Mouse (Mus musculus) liver, embryonic 13.5 days (tissue): ENCODE data around the gene Fam216a. TPM values are rescaled to one million over a fixed set of nuclear protein-coding genes. Genes with fewer than 3 reads are reported as not detected.

Experiments
- ATAC-seq: fragments of 200-750 bp; cut with Nextera tagmentation; 2 replicates; pipeline ENCODE4 v1.8.0; 2017; ENCODE audit warnings: low read depth, mild to moderate bottlenecking, moderate number of reproducible peaks, moderate library complexity
- DNase-seq: peaks from one replicate; pipeline ENCODE4 v3.0.0; 2022
- H3K27ac ChIP-seq: fragments of 300-500 bp; sonication (generic); 2 replicates; pipeline ENCODE4 v1.5.1; 2015; ENCODE audit warnings: moderate library complexity, mild to moderate bottlenecking, inconsistent platforms
- H3K27me3 ChIP-seq: fragments of 300-500 bp; sonication (generic); 2 replicates; pipeline ENCODE4 v1.6.1; 2015; ENCODE audit warnings: mild to moderate bottlenecking, inconsistent platforms
- H3K36me3 ChIP-seq: fragments of 300-500 bp; sonication (generic); 2 replicates; pipeline ENCODE4 v1.6.1; 2015; ENCODE audit warnings: mild to moderate bottlenecking, inconsistent platforms
- H3K4me1 ChIP-seq: fragments of 300-500 bp; sonication (generic); replicated peaks from 2 replicates; pipeline ENCODE4 v1.6.1; 2015; ENCODE audit warnings: inconsistent platforms
- H3K4me2 ChIP-seq: fragments of 300-500 bp; sonication (generic); 2 replicates; pipeline ENCODE4 v1.6.1; 2015; ENCODE audit warnings: inconsistent platforms, mild to moderate bottlenecking, moderate library complexity
- H3K4me3 ChIP-seq: fragments of 300-500 bp; sonication (generic); replicated peaks from 2 replicates; pipeline ENCODE4 v1.5.1; 2015; ENCODE audit warnings: mild to moderate bottlenecking, inconsistent platforms
- H3K9ac ChIP-seq: fragments of 300-500 bp; sonication (generic); 2 replicates; pipeline ENCODE4 v1.6.1; 2015; ENCODE audit warnings: mild to moderate bottlenecking, inconsistent platforms
- H3K9me3 ChIP-seq: fragments of 300-500 bp; sonication (generic); replicated peaks from 2 replicates; pipeline ENCODE4 v1.6.1; 2016; ENCODE audit warnings: inconsistent platforms
- WGBS: fragments of 180-500 bp; shearing (Covaris S2); methylation state at CpG from one replicate; pipeline ENCODE4 v1.1.7; 2015; ENCODE audit not compliant: insufficient replicate concordance; 5-methylcytosine and 5-hydroxymethylcytosine counted together
- polyA plus RNA-seq: library from polyadenylated mRNA; unstranded; fragments of >200 nt; fragmentation: Nextera tagmentation; extraction: Ambion mirVana; gene quantifications from 2 replicates; pipeline ENCODE4 v1.2.1, GENCODE M21; 2015

Fam216a gene
- polyA plus RNA-seq, 1 experiment from 2014 or later = 23.4 TPM

- Histone ChIP-seq H3K4me1 (peaks cover 10% of the 10 kb centered on the region; the same call in 1 of the 2 replicates), H3K27me3 (no peaks in the 10 kb centered on the region), H3K4me3 (no peak overlapping the region), H3K4me2 (no peak overlapping the region), H3K27ac (no peak overlapping the region), H3K9me3 (no peaks in the 10 kb centered on the region), H3K9ac (no peak overlapping the region), H3K36me3 (peaks cover 96% of the 10 kb centered on the region)
- 87% methylated on average over 13 of the region's 13 CpGs for WGBS
- no peak for DNase-seq
- ATAC-seq = no peak
Measured at GRCm38 (mm10) chr5:122402160-122402559, 30.0 kb upstream of the Fam216a start.

- H3K36me3 ChIP-seq = peaks cover 95% of the 10 kb centered on the region
- H3K9ac ChIP-seq = no peak overlapping the region
- H3K27ac ChIP-seq = no peak overlapping the region
- peaks cover 10% of the 10 kb centered on the region; the same call in 1 of the 2 replicates for H3K4me1 ChIP-seq
- H3K4me3 ChIP-seq = no peak overlapping the region
- no peak overlapping the region for H3K4me2 ChIP-seq
- ATAC-seq (0 out of 2 replicates have a peak, but pooled peaks have one; percentile 38), DNase-seq (peak; percentile 34)
- 38% methylated on average over 8 of the region's 8 CpGs for WGBS
- no peaks in the 10 kb centered on the region for H3K27me3 ChIP-seq
- H3K9me3 ChIP-seq = no peaks in the 10 kb centered on the region
Measured at GRCm38 (mm10) chr5:122401303-122401640, 29.1 kb upstream of the Fam216a start.

- Histone ChIP-seq H3K36me3 (peaks cover 90% of the 10 kb centered on the region), H3K4me3 (no peak overlapping the region), H3K27ac (no peak overlapping the region), H3K27me3 (no peaks in the 10 kb centered on the region), H3K9me3 (no peaks in the 10 kb centered on the region), H3K4me2 (no peak overlapping the region), H3K9ac (no peak overlapping the region), H3K4me1 (peaks cover 10% of the 10 kb centered on the region; the same call in 1 of the 2 replicates)
- ATAC-seq (no peak), DNase-seq (no peak)
- WGBS = 77% methylated on average over 18 of the region's 18 CpGs
Measured at GRCm38 (mm10) chr5:122400628-122401302, 28.6 kb upstream of the Fam216a start.

- H3K36me3 ChIP-seq = peaks cover 84% of the 10 kb centered on the region
Measured at GRCm38 (mm10) chr5:122399871-122400270, 27.7 kb upstream of the Fam216a start.

GRCm38 (mm10) chr5:122397495-122397894, 25.3 kb upstream of the Fam216a start:
- Histone ChIP-seq H3K4me3 (no peak overlapping the region), H3K27me3 (no peaks in the 10 kb centered on the region), H3K9me3 (no peaks in the 10 kb centered on the region), H3K4me2 (no peak overlapping the region), H3K9ac (no peak overlapping the region), H3K27ac (no peak overlapping the region), H3K36me3 (peaks cover 66% of the 10 kb centered on the region), H3K4me1 (peaks cover 24% of the 10 kb centered on the region)
- no peak for ATAC-seq
- 84% methylated on average over 8 of the region's 8 CpGs for WGBS
- no peak for DNase-seq

More at GRCm38 (mm10) chr5:122399871-122400270, 27.7 kb upstream of the Fam216a start:
- Histone ChIP-seq H3K27ac (no peak overlapping the region), H3K9ac (no peak overlapping the region), H3K4me2 (no peak overlapping the region), H3K9me3 (no peaks in the 10 kb centered on the region), H3K4me3 (no peak overlapping the region), H3K4me1 (peaks cover 10% of the 10 kb centered on the region; the same call in 1 of the 2 replicates), H3K27me3 (no peaks in the 10 kb centered on the region)
- no peak for ATAC-seq
- WGBS = 86% methylated on average over 8 of the region's 8 CpGs
- DNase-seq = no peak

- no peaks in the 10 kb centered on the region for H3K9me3 ChIP-seq
- no peak overlapping the region for H3K4me3 ChIP-seq
- ATAC-seq = no peak
- DNase-seq = no peak
- no peak overlapping the region; the same call in 1 of the 2 replicates for H3K27ac ChIP-seq
- H3K9ac ChIP-seq = no peak overlapping the region
- no peak overlapping the region for H3K4me2 ChIP-seq
- no peaks in the 10 kb centered on the region for H3K27me3 ChIP-seq
- H3K4me1 ChIP-seq = peaks cover 25% of the 10 kb centered on the region
- 62% methylated on average over 10 of the region's 10 CpGs for WGBS
- peaks cover 59% of the 10 kb centered on the region for H3K36me3 ChIP-seq
Measured at GRCm38 (mm10) chr5:122396791-122397190, 24.6 kb upstream of the Fam216a start.

- no peak overlapping the region for H3K9ac ChIP-seq
- peaks cover 34% of the 10 kb centered on the region for H3K36me3 ChIP-seq
- H3K4me1 ChIP-seq = peaks cover 31% of the 10 kb centered on the region
- no peak overlapping the region for H3K27ac ChIP-seq
- no peak overlapping the region for H3K4me2 ChIP-seq
- no peaks in the 10 kb centered on the region for H3K27me3 ChIP-seq
- no peak overlapping the region for H3K4me3 ChIP-seq
- H3K9me3 ChIP-seq = no peaks in the 10 kb centered on the region
- DNase-seq (peak; percentile 73), ATAC-seq (no peak)
- WGBS = 26% methylated on average over 2 of the region's 2 CpGs
Measured at GRCm38 (mm10) chr5:122393887-122394286, 21.7 kb upstream of the Fam216a start.

- WGBS = 6% methylated on average over 19 of the region's 19 CpGs
- ATAC-seq (peak; percentile 47), DNase-seq (no peak)
- peaks cover 21% of the 10 kb centered on the region for H3K4me1 ChIP-seq
- peak overlapping the region; percentile 74 for H3K27ac ChIP-seq
- no peaks in the 10 kb centered on the region for H3K9me3 ChIP-seq
- no peaks in the 10 kb centered on the region for H3K27me3 ChIP-seq
- H3K4me3 ChIP-seq = peak overlapping the region; percentile 91
- H3K4me2 ChIP-seq = peak overlapping the region; percentile 73
- peaks cover 20% of the 10 kb centered on the region for H3K36me3 ChIP-seq
- peak overlapping the region; percentile 93 for H3K9ac ChIP-seq
Measured at GRCm38 (mm10) chr5:122392227-122393004, 20.3 kb upstream of the Fam216a start.

- no peaks in the 10 kb centered on the region for H3K9me3 ChIP-seq
- peaks cover 13% of the 10 kb centered on the region for H3K36me3 ChIP-seq
- DNase-seq = peak; percentile 89
- H3K9ac ChIP-seq = peak within 1 kb of the TSS; percentile 93
- peak within 1 kb of the TSS; percentile 91 for H3K4me3 ChIP-seq
- peak within 1 kb of the TSS; percentile 74 for H3K27ac ChIP-seq
- H3K27me3 ChIP-seq = no peaks in the 10 kb centered on the region
- peak within 1 kb of the TSS; percentile 73 for H3K4me2 ChIP-seq
- peak; percentile 85 for ATAC-seq
- H3K4me1 ChIP-seq = peaks cover 21% of the 10 kb centered on the region
- under 1% methylated on average over 39 of the region's 39 CpGs for WGBS
Measured at GRCm38 (mm10) chr5:122391786-122392180, 19.6 kb upstream of the Fam216a start, which contains the start of gene Arpc3. Gene Arpc3, plus strand, starts transcription at chr5:122391878.

GRCm38 (mm10) chr5:122391178-122391785, 19.1 kb upstream of the Fam216a start:
- Histone ChIP-seq H3K27ac (no peak overlapping the region), H3K9ac (peak overlapping the region; percentile 29; the same call in 1 of the 2 replicates), H3K27me3 (no peaks in the 10 kb centered on the region), H3K4me1 (peaks cover 21% of the 10 kb centered on the region), H3K36me3 (peaks cover 9% of the 10 kb centered on the region), H3K9me3 (no peaks in the 10 kb centered on the region), H3K4me3 (peak overlapping the region; percentile 91; the same call in 1 of the 2 replicates), H3K4me2 (peak overlapping the region; percentile 73)
- no peak for DNase-seq
- WGBS = 47% methylated on average over 16 of the region's 16 CpGs
- no peak for ATAC-seq

- H3K9ac ChIP-seq = no peak overlapping the region
- peaks cover 9% of the 10 kb centered on the region for H3K36me3 ChIP-seq
- H3K9me3 ChIP-seq = no peaks in the 10 kb centered on the region
- H3K4me3 ChIP-seq = no peak overlapping the region
- no peaks in the 10 kb centered on the region for H3K27me3 ChIP-seq
- no peak overlapping the region for H3K4me2 ChIP-seq
- ATAC-seq (no peak), DNase-seq (no peak)
- no peak overlapping the region for H3K27ac ChIP-seq
- H3K4me1 ChIP-seq = peaks cover 21% of the 10 kb centered on the region
Measured at GRCm38 (mm10) chr5:122390671-122391070, 18.5 kb upstream of the Fam216a start.
